Mouse (Mus musculus): Measurements from ENCODE around the gene Gimap3. TPM values are rescaled to one million over a fixed set of nuclear protein-coding genes. Genes with fewer than 3 reads are reported as not detected.

The Gimap3 gene
- polyA plus RNA-seq, 1 experiment from 2014 or later: not detected

Other genes starting within 250 kb of the Gimap3 start
- 230 and 241 TPM in 2 replicates for gene Atp6v0e2, start 233.2 kb downstream of the Gimap3 start, polyA plus RNA-seq (2014; fragmentation: Nextera tagmentation; extraction: Ambion mirVana)
- 18.2 and 20.8 TPM in 2 replicates for gene Lrrc61, start 216.1 kb downstream of the Gimap3 start, polyA plus RNA-seq (2014; fragmentation: Nextera tagmentation; extraction: Ambion mirVana)
- 5.2 and 8.2 TPM in 2 replicates for gene Rarres2, start 198.1 kb downstream of the Gimap3 start, polyA plus RNA-seq (2014; fragmentation: Nextera tagmentation; extraction: Ambion mirVana)
- gene Gm45021, start 181.2 kb downstream of the Gimap3 start, polyA plus RNA-seq (2014; fragmentation: Nextera tagmentation; extraction: Ambion mirVana): not detected in 2 replicates
- gene Repin1, start 177.0 kb downstream of the Gimap3 start, polyA plus RNA-seq (2014; fragmentation: Nextera tagmentation; extraction: Ambion mirVana): 37.4 and 41.7 TPM in 2 replicates
- 0.74 and 0.78 TPM in 2 replicates for gene Gm44965, start 176.9 kb downstream of the Gimap3 start, polyA plus RNA-seq (2014; fragmentation: Nextera tagmentation; extraction: Ambion mirVana)
- 11.8 and 13.6 TPM in 2 replicates for gene Zfp775, start 168.8 kb downstream of the Gimap3 start, polyA plus RNA-seq (2014; fragmentation: Nextera tagmentation; extraction: Ambion mirVana)
- 23.1 and 25.7 TPM in 2 replicates for gene AI854703, start 144.1 kb downstream of the Gimap3 start, polyA plus RNA-seq (2014; fragmentation: Nextera tagmentation; extraction: Ambion mirVana)
- gene Gimap8, start 123.6 kb downstream of the Gimap3 start, polyA plus RNA-seq (2014; fragmentation: Nextera tagmentation; extraction: Ambion mirVana): 0.12 and 0.16 TPM in 2 replicates
- 1.2 and 1.6 TPM in 2 replicates for gene Gimap9, start 94.7 kb downstream of the Gimap3 start, polyA plus RNA-seq (2014; fragmentation: Nextera tagmentation; extraction: Ambion mirVana)
- gene Gimap4, start 86.3 kb downstream of the Gimap3 start, polyA plus RNA-seq (2014; fragmentation: Nextera tagmentation; extraction: Ambion mirVana): 1.5 and 1.9 TPM in 2 replicates
- 7.2 and 8.7 TPM in 2 replicates for gene Gimap6, start 62.6 kb downstream of the Gimap3 start, polyA plus RNA-seq (2014; fragmentation: Nextera tagmentation; extraction: Ambion mirVana)
- gene Gm28053, start 52.2 kb downstream of the Gimap3 start, polyA plus RNA-seq (2014; fragmentation: Nextera tagmentation; extraction: Ambion mirVana): 0.71 TPM in 1 of 2 replicates, not detected in the other
- gene Gimap7, start 52.2 kb downstream of the Gimap3 start, polyA plus RNA-seq (2014; fragmentation: Nextera tagmentation; extraction: Ambion mirVana): not detected in 2 replicates
- 5.1 and 5.7 TPM in 2 replicates for gene Gimap1, start 31.8 kb downstream of the Gimap3 start, polyA plus RNA-seq (2014; fragmentation: Nextera tagmentation; extraction: Ambion mirVana)
- 1.7 and 2.1 TPM in 2 replicates for gene Gimap5, start 24.7 kb downstream of the Gimap3 start, polyA plus RNA-seq (2014; fragmentation: Nextera tagmentation; extraction: Ambion mirVana)
- gene Tmem176a, start 70.1 kb upstream of the Gimap3 start, polyA plus RNA-seq (2014; fragmentation: Nextera tagmentation; extraction: Ambion mirVana): 24.0 and 31.3 TPM in 2 replicates
- 115 and 123 TPM in 2 replicates for gene Tmem176b, start 70.6 kb upstream of the Gimap3 start, polyA plus RNA-seq (2014; fragmentation: Nextera tagmentation; extraction: Ambion mirVana)
- not detected in 2 replicates for gene Aoc1, start 102.0 kb upstream of the Gimap3 start, polyA plus RNA-seq (2014; fragmentation: Nextera tagmentation; extraction: Ambion mirVana)
- not detected in 2 replicates for gene 1600015I10Rik, start 159.0 kb upstream of the Gimap3 start, polyA plus RNA-seq (2014; fragmentation: Nextera tagmentation; extraction: Ambion mirVana)
- not detected in 2 replicates for gene Doxl2, start 204.1 kb upstream of the Gimap3 start, polyA plus RNA-seq (2014; fragmentation: Nextera tagmentation; extraction: Ambion mirVana)
- gene Svs1, start 216.0 kb upstream of the Gimap3 start, polyA plus RNA-seq (2014; fragmentation: Nextera tagmentation; extraction: Ambion mirVana): not detected in 2 replicates